Mouse (Mus musculus): ENCODE data around the gene Psma1. TPM values are rescaled to one million over a fixed set of nuclear protein-coding genes. Genes with fewer than 3 reads are reported as not detected.
A peak's percentile ranks its signal among the peaks of the same experiment; 100 is the strongest.

The Psma1 gene
- polyA plus RNA-seq, 1 experiment from 2014 or later: 258 TPM

GRCm38 (mm10) chr7:114283006-114283405, 7.1 kb upstream of the Psma1 start:
- no peak for TF ChIP-seq CTCF (IDR thresholded peaks at IDR 0.05)
- H3K27me3 ChIP-seq: no peaks in the 10 kb centered on the region
- DNase-seq (ENCODE audit: low read depth, low spot score) (no peak), ATAC-seq (no peak)
- CTCF ChIA-PET: interaction anchor here (0.9 to 2.4 kb wide), 6 partner anchors 8 to 152 kb away, joined by 3 to 16 read pairs (median 4); no protein-coding TSS in a partner anchor
- in situ Hi-C loops (cut with MboI; ENCODE audit: low pct_unique_long_range_greater_than_20kb): loop anchor here (5.0 to 25.0 kb wide), 3 partner anchors 209 to 529 kb away; partner anchors contain the start of gene Calca
- POLR2A ChIA-PET: no interaction called here

GRCm38 (mm10) chr7:114281671-114282070, 5.8 kb upstream of the Psma1 start:
- in situ Hi-C loops (cut with MboI; ENCODE audit: low pct_unique_long_range_greater_than_20kb): loop anchor here (5.0 to 25.0 kb wide), 3 partner anchors 211 to 531 kb away; partner anchors contain the start of gene Calca
- DNase-seq (ENCODE audit: low read depth, low spot score): no peak
- CTCF ChIA-PET: interaction anchor here (0.9 to 2.4 kb wide), 4 partner anchors 10 to 212 kb away, joined by 3 to 16 read pairs (median 5); no protein-coding TSS in a partner anchor
- POLR2A ChIA-PET: no interaction called here
- H3K27me3 ChIP-seq: no peaks in the 10 kb centered on the region
- peak; percentile 73 for ATAC-seq
- TF ChIP-seq CTCF (IDR thresholded peaks at IDR 0.05): peak; percentile 85

GRCm38 (mm10) chr7:114275372-114276004, 430 bp downstream of the Psma1 start:
- peak; percentile 63 for ATAC-seq
- TF ChIP-seq CTCF (IDR thresholded peaks at IDR 0.05): no peak

GRCm38 (mm10) chr7:114268446-114268845, 7.5 kb downstream of the Psma1 start:
- ChIA-PET CTCF (no interaction called here), POLR2A (no interaction called here)
- H3K27me3 ChIP-seq: no peaks in the 10 kb centered on the region
- DNase-seq (ENCODE audit: low read depth, low spot score) (no peak), ATAC-seq (no peak)
- no peak for TF ChIP-seq CTCF (IDR thresholded peaks at IDR 0.05)
- in situ Hi-C loops (cut with MboI; ENCODE audit: low pct_unique_long_range_greater_than_20kb): no loop called here

More at GRCm38 (mm10) chr7:114275372-114276004, 430 bp downstream of the Psma1 start:
- H3K27me3 ChIP-seq: no peaks in the 10 kb centered on the region
- ChIA-PET POLR2A (interaction anchor here (0.6 to 1.9 kb wide), 3 partner anchors 21 to 257 kb away, joined by 3 to 7 read pairs (median 3); partner anchors contain the start of gene Copb1), CTCF (interaction anchor here (0.6 to 1.7 kb wide), 5 partner anchors 8 to 1801 kb away, joined by 3 to 5 read pairs (median 3); partner anchors contain the start of gene Pde3b)
- in situ Hi-C loops (cut with MboI; ENCODE audit: low pct_unique_long_range_greater_than_20kb): loop anchor here (5.0 to 25.0 kb wide), 4 partner anchors 142 to 537 kb away; partner anchors contain the start of genes Calca, Calcb and Pde3b
- no peak for DNase-seq (ENCODE audit: low read depth, low spot score)

- DNase-seq (ENCODE audit: low read depth, low spot score) (peak; percentile 46), ATAC-seq (peak; percentile 95)
- POLR2A ChIA-PET: interaction anchor here (0.7 to 2.0 kb wide), 3 partner anchors 10 to 1927 kb away, joined by 3 to 7 read pairs (median 3); partner anchors contain the start of gene Psma1
- in situ Hi-C loops (cut with MboI; ENCODE audit: low pct_unique_long_range_greater_than_20kb): no loop called here
- CTCF ChIA-PET: interaction anchor here (1.0 kb wide), 1 partner anchor 8 kb away, joined by 3 read pairs; no protein-coding TSS in a partner anchor
- no peak for TF ChIP-seq CTCF (IDR thresholded peaks at IDR 0.05)
- no peaks in the 10 kb centered on the region for H3K27me3 ChIP-seq
These were observed 21.8 kb downstream of the Psma1 start, which contains the start of gene Copb1 for GRCm38 (mm10) chr7:114253885-114254833. TSS of gene Copb1 (minus strand) at chr7:114254711.

- no peak for ATAC-seq
- H3K27me3 ChIP-seq: no peaks in the 10 kb centered on the region
- no peak for DNase-seq (ENCODE audit: low read depth, low spot score)
- in situ Hi-C loops (cut with MboI; ENCODE audit: low pct_unique_long_range_greater_than_20kb): no loop called here
- peak; percentile 48 for TF ChIP-seq CTCF (IDR thresholded peaks at IDR 0.05)
- CTCF ChIA-PET: interaction anchor here (0.7 to 2.4 kb wide), 4 partner anchors 8 to 243 kb away, joined by 3 to 8 read pairs (median 3); no protein-coding TSS in a partner anchor
- POLR2A ChIA-PET: interaction anchor here (0.6 to 1.0 kb wide), 2 partner anchors 12 to 146 kb away, joined by 4 to 6 read pairs; no protein-coding TSS in a partner anchor
These were observed 24.2 kb downstream of the Psma1 start for GRCm38 (mm10) chr7:114251684-114252083.

- DNase-seq (ENCODE audit: low read depth, low spot score) (no peak), ATAC-seq (no peak)
- no peaks in the 10 kb centered on the region for H3K27me3 ChIP-seq
- POLR2A ChIA-PET: no interaction called here
- in situ Hi-C loops (cut with MboI; ENCODE audit: low pct_unique_long_range_greater_than_20kb): no loop called here
- CTCF ChIA-PET: interaction anchor here (1.7 kb wide), 1 partner anchor 14 kb away, joined by 3 read pairs; no protein-coding TSS in a partner anchor
- no peak for TF ChIP-seq CTCF (IDR thresholded peaks at IDR 0.05)
These were observed 41.9 kb downstream of the Psma1 start for GRCm38 (mm10) chr7:114233980-114234379.

- H3K27me3 ChIP-seq: no peaks in the 10 kb centered on the region
- POLR2A ChIA-PET: interaction anchor here (0.6 kb wide), 1 partner anchor 70 kb away, joined by 6 read pairs; no protein-coding TSS in a partner anchor
- CTCF ChIA-PET: no interaction called here
- peak; percentile 29 for TF ChIP-seq CTCF (IDR thresholded peaks at IDR 0.05)
- in situ Hi-C loops (cut with MboI; ENCODE audit: low pct_unique_long_range_greater_than_20kb): no loop called here
- DNase-seq (ENCODE audit: low read depth, low spot score) (no peak), ATAC-seq (no peak)
These were observed 42.9 kb downstream of the Psma1 start for GRCm38 (mm10) chr7:114232982-114233381.

GRCm38 (mm10) chr7:114231857-114232256, 44.1 kb downstream of the Psma1 start:
- ChIA-PET CTCF (no interaction called here), POLR2A (no interaction called here)
- ATAC-seq (no peak), DNase-seq (ENCODE audit: low read depth, low spot score) (no peak)
- TF ChIP-seq CTCF (IDR thresholded peaks at IDR 0.05): no peak
- in situ Hi-C loops (cut with MboI; ENCODE audit: low pct_unique_long_range_greater_than_20kb): no loop called here
- no peaks in the 10 kb centered on the region for H3K27me3 ChIP-seq

- ChIA-PET POLR2A (interaction anchor here (0.6 kb wide), 1 partner anchor 23 kb away, joined by 3 read pairs; no protein-coding TSS in a partner anchor), CTCF (interaction anchor here (1.1 kb wide), 1 partner anchor 12 kb away, joined by 3 read pairs; no protein-coding TSS in a partner anchor)
- no peak for TF ChIP-seq CTCF (IDR thresholded peaks at IDR 0.05)
- DNase-seq (ENCODE audit: low read depth, low spot score) (no peak), ATAC-seq (no peak)
- in situ Hi-C loops (cut with MboI; ENCODE audit: low pct_unique_long_range_greater_than_20kb): no loop called here
- H3K27me3 ChIP-seq: no peaks in the 10 kb centered on the region
These were observed 49.4 kb downstream of the Psma1 start for GRCm38 (mm10) chr7:114226521-114226920.
